Mouse (Mus musculus): ENCODE results near the gene Zfp14. TPM values are rescaled to one million over a fixed set of nuclear protein-coding genes. Genes with fewer than 3 reads are reported as not detected.

The Zfp14 gene
- 0.22 and 0.25 TPM in 2 replicates for total RNA-seq (2023)

DNA sequence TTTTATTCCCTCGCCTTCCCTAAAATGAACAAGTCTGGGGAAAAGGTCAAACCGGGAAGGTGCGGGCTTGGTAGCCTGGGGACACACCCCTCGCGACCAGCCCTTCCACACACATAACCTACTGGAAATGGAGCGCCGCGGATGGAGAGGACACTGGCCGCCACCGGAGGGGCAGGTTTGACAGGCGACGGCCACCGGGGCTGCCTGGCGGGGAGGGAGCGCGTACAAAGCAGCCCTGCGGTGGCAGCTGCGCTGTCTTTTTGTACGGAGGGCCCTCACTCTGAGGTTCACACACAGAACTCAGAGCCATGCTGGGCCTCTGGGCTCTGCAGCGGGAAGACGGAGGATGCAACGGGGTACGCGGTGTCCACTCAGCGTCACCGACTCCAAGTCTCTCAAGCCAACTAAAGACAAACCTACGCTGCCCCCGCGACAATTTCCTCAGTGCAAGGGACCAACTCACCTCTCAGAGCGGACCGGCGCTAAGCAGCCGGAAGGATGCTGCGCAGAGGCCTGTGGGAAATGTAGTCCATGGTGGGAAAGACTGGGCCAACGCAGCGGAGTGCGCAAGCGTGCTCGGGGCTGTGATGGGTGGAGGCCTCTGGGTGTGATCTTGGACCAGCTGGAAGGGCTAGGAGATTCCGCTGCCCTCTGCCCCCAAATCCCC, at the start of gene Zfp14:
TSS of gene Zfp14 (minus strand) at position 499 of the 667 bp plus-strand sequence.

GRCm38 (mm10) chr7:30094646-30095429, 43.7 kb upstream of the Zfp14 start, which contains the start of gene Zfp260:
Zfp260 (plus strand) TSS chr7:30094777.

DNA sequence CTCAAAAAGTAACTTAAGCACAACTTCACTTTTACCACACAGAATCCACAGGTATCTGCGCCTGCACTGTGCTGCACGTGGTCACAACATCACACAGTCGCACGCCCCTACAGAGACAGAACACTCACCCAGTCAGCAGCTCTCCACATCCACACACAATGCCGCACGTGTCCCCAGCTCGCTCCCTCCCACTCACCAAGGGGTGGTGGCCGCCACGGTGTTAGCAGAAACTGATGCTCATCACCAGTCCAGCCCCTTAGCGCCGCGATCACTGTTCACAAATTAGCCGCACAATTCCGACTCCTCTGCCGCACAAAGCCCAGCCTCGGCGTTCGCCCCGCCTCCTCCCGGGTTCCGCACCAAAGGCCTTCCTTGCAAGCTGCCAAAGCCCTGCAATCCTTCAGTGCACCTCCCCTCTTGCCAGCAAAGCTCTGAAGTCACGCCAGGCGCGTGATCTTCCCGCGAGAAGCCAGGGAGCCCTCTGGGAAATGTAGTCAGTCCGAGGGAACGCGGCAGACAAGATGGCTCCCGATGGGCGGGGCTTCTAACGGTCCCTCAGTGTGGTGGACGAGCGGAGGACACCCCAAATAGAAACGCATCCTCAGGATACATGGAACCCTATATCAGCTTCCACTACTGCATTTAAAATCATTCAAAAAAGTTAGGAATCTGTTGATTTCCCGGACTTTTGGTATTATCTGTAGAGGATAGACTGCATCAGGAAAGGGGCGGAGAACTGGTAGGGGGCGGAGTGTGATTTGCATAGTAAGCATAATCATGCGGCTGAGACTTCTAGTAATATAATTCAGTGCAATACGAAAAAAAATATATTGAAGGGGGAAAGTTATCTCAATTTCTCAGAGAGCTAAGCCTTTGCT, 39.2 kb upstream of the Zfp14 start, which contains the start of the genes Gm26920 and Zfp566:
TSS of gene Gm26920 (minus strand) at position 319 of the 878 bp plus-strand sequence.
TSS of gene Zfp566 (minus strand) at position 436 of the 878 bp plus-strand sequence.

DNA sequence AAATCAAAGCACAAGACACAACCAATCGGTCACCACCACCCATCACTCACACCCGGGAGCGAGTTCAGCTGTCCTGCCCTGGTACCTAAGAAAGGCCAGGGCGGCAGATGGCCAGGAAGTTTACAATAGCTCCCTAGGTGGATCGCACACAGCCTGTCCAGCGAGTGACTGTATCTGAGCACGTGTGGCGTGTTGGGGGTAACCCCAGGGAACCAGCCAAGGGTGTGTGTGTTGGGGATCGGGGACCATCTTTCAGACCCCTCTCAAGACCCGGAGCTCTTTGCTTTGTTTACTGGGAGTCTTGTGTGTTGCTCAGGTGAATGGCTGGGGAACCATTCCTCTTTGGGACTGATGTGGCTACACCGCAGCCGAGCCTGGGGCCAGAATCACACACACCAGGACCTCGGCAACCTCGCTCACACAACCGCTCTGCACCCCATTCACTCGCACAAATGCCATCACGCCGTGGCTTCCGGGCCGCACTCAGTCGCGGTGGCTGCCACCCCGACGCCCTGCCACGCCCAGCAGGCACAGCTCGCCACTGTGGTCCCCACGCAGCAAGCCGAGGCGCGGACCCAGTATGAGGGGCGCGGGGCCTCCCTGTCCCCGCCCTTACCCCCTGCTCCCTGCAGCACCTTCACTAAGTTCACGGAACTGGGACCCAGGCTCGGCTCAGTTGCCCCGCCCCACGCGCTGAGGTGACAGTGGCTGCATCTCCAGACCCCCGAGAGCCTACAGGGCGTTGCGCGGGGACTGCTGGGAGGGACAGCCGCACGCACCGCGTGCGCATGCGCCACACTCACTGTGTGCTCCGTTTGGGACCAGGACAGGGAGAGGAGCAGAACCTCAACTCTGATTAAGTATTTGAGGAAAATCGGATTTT, 21.2 kb upstream of the Zfp14 start, which contains the start of gene Zfp82:
TSS of gene Zfp82 (minus strand) at position 755 of the 883 bp plus-strand sequence.

Other genes starting within 250 kb of the Zfp14 start
- gene Zfp790, start 235.3 kb downstream of the Zfp14 start, total RNA-seq (2023) = 2.6 TPM in 2 replicates
- gene Zfp940, start 197.7 kb downstream of the Zfp14 start, total RNA-seq (2023) = 0.23 and 0.35 TPM in 2 replicates
- gene Zfp420, start 191.4 kb downstream of the Zfp14 start, total RNA-seq (2023) = 1.6 and 2.9 TPM in 2 replicates
- gene Zfp27, start 144.8 kb downstream of the Zfp14 start, total RNA-seq (2023) = 1.5 and 1.6 TPM in 2 replicates
- 0.16 and 0.20 TPM in 2 replicates for gene Zfp383, start 143.2 kb downstream of the Zfp14 start, total RNA-seq (2023)
- gene Zfp74, start 97.3 kb downstream of the Zfp14 start, total RNA-seq (2023) = 1.9 and 2.3 TPM in 2 replicates
- gene Zfp568, start 67.4 kb downstream of the Zfp14 start, total RNA-seq (2023) = 14.7 and 22.5 TPM in 2 replicates
- gene Zfp82, start 21.5 kb upstream of the Zfp14 start, total RNA-seq (2023) = 0.14 TPM in 1 of 2 replicates, not detected in the other
- gene Gm26920, start 39.0 kb upstream of the Zfp14 start, total RNA-seq (2023) = not detected in 2 replicates
- 0.28 and 0.52 TPM in 2 replicates for gene Zfp566, start 39.1 kb upstream of the Zfp14 start, total RNA-seq (2023)
- 3.6 and 4.7 TPM in 2 replicates for gene Zfp260, start 43.4 kb upstream of the Zfp14 start, total RNA-seq (2023)
- 8.6 and 15.5 TPM in 2 replicates for gene Zfp382, start 70.6 kb upstream of the Zfp14 start, total RNA-seq (2023)
- gene Zfp146, start 118.4 kb upstream of the Zfp14 start, total RNA-seq (2023) = 12.9 and 13.6 TPM in 2 replicates
- 2.1 TPM in 1 of 2 replicates, not detected in the other for gene Cox7a1, start 132.8 kb upstream of the Zfp14 start, total RNA-seq (2023)
- gene Capns1, start 147.4 kb upstream of the Zfp14 start, total RNA-seq (2023) = 210 and 217 TPM in 2 replicates
- 13.6 and 20.7 TPM in 2 replicates for gene Polr2i, start 180.6 kb upstream of the Zfp14 start, total RNA-seq (2023)
- gene Tbcb, start 180.9 kb upstream of the Zfp14 start, total RNA-seq (2023) = 35.3 and 41.6 TPM in 2 replicates
- not detected in 2 replicates for gene Ovol3, start 184.3 kb upstream of the Zfp14 start, total RNA-seq (2023)
- gene Thap8, start 228.7 kb upstream of the Zfp14 start, total RNA-seq (2023) = 0.50 TPM in 1 of 2 replicates, not detected in the other
- gene Wdr62, start 229.0 kb upstream of the Zfp14 start, total RNA-seq (2023) = 16.4 and 19.5 TPM in 2 replicates
- not detected in 2 replicates for gene Clip3, start 240.3 kb upstream of the Zfp14 start, total RNA-seq (2023)